Comparison of ENCODE assay signal across 15 mouse cellular contexts in genomic region chr3:22222351-22222750, GRCm38 (mm10).
DNase-seq lines count a peak whose midpoint lies in the region; ATAC-seq lines count a peak whose summit lies in the region.
"Had no signal": no experiment of that assay in that cellular context is flagged by ENCODE, and none has a peak within 500 bp of the region (broad histone marks: within the 10 kb centered on the region; RNA-seq: fewer than 3 reads in every experiment).

No protein-coding gene starts in this region.

- no peak overlapping the region for H3K27ac ChIP-seq in heart, embryonic 11.5 days (ENCODE audit: low read depth, low read length)
- H3K27ac ChIP-seq in midbrain, embryonic 12.5 days (replicated peaks), result no peak overlapping the region
- no peak overlapping the region for H3K27ac ChIP-seq in midbrain, embryonic 10.5 days (replicated peaks)
- no peak overlapping the region for H3K27ac ChIP-seq in hindbrain, embryonic 14.5 days
- no peak overlapping the region for H3K27ac ChIP-seq in kidney, embryonic 15.5 days
- H3K27ac ChIP-seq: forebrain, embryonic 15.5 days; liver, embryonic 14.5 days had no signal

- intact Hi-C loops in heart, postnatal 10 days (cut with DNase I), result no loop called here

- no peaks in the 10 kb centered on the region for H3K27me3 ChIP-seq in heart, embryonic 11.5 days (ENCODE audit: control insufficient read depth, insufficient read depth, low read length)
- no peaks in the 10 kb centered on the region for H3K27me3 ChIP-seq in midbrain, embryonic 12.5 days
- no peaks in the 10 kb centered on the region for H3K27me3 ChIP-seq in midbrain, embryonic 10.5 days (ENCODE audit: low read depth, poor library complexity, severe bottlenecking)
- H3K27me3 ChIP-seq in hindbrain, embryonic 14.5 days (ENCODE audit: control insufficient read depth, insufficient read depth, low read length), result no peaks in the 10 kb centered on the region
- no peaks in the 10 kb centered on the region for H3K27me3 ChIP-seq in kidney, embryonic 15.5 days
- H3K27me3 ChIP-seq: forebrain, embryonic 15.5 days had no signal

- DNase-seq in heart, postnatal 10 days, result no peak
- no peak for DNase-seq in midbrain, embryonic 10.5 days (ENCODE audit: low spot score)
- DNase-seq in hindbrain, embryonic 14.5 days (ENCODE audit: low spot score), result no peak
- DNase-seq in natural killer cell, adult 2 months (ENCODE audit: low spot score in 2 of 2), result no peak
- no peak for DNase-seq in ovary, postnatal 10 days (ENCODE audit: low spot score)
- DNase-seq: B cell, adult 2 months; cerebellum, adult 8-10 months; gastrocnemius, postnatal 25 days; kidney, adult 18-20 months; thymus, adult 18-20 months had no signal

- peaks cover 2% of the 10 kb centered on the region; the same call in 1 of the 2 replicates for H3K9me3 ChIP-seq in heart, embryonic 11.5 days (replicated peaks; ENCODE audit: control insufficient read depth, low read length)
- no peaks in the 10 kb centered on the region for H3K9me3 ChIP-seq in midbrain, embryonic 12.5 days
- H3K9me3 ChIP-seq in midbrain, embryonic 10.5 days (replicated peaks), result no peaks in the 10 kb centered on the region
- H3K9me3 ChIP-seq in hindbrain, embryonic 14.5 days (ENCODE audit: control insufficient read depth, low read length), result no peaks in the 10 kb centered on the region
- no peaks in the 10 kb centered on the region for H3K9me3 ChIP-seq in kidney, embryonic 15.5 days (replicated peaks)
- H3K9me3 ChIP-seq: forebrain, embryonic 15.5 days had no signal

- no peak for ATAC-seq in heart, embryonic 11.5 days (replicated peaks; ENCODE audit: insufficient number of reproducible peaks, low FRiP score, low TSS enrichment)
- ATAC-seq in midbrain, embryonic 12.5 days (ENCODE audit: low FRiP score, low read depth), result peak; percentile 49; the same call in 1 of the 2 replicates
- peak; percentile 29; the same call in 1 of the 2 replicates for ATAC-seq in hindbrain, embryonic 14.5 days (ENCODE audit: low FRiP score)
- no peak for ATAC-seq in kidney, embryonic 15.5 days (replicated peaks; ENCODE audit: low FRiP score)
- ATAC-seq: forebrain, embryonic 15.5 days had no signal

- H3K4me1 ChIP-seq in heart, embryonic 11.5 days (ENCODE audit: control insufficient read depth, insufficient read depth, low read length), result no peaks in the 10 kb centered on the region
- no peaks in the 10 kb centered on the region for H3K4me1 ChIP-seq in midbrain, embryonic 12.5 days
- 0 out of 2 replicates have a peak, but pooled peaks cover 4% of the 10 kb centered on the region for H3K4me1 ChIP-seq in midbrain, embryonic 10.5 days
- H3K4me1 ChIP-seq in hindbrain, embryonic 14.5 days (replicated peaks; ENCODE audit: control insufficient read depth, insufficient read depth, low read length), result no peaks in the 10 kb centered on the region
- H3K4me1 ChIP-seq in kidney, embryonic 15.5 days, result no peaks in the 10 kb centered on the region
- H3K4me1 ChIP-seq: forebrain, embryonic 15.5 days had no signal

- H3K9ac ChIP-seq in heart, embryonic 11.5 days (ENCODE audit: low read depth, low read length), result no peak overlapping the region
- no peak overlapping the region for H3K9ac ChIP-seq in midbrain, embryonic 12.5 days (replicated peaks)
- no peak overlapping the region for H3K9ac ChIP-seq in hindbrain, embryonic 14.5 days
- no peak overlapping the region for H3K9ac ChIP-seq in kidney, embryonic 15.5 days
- H3K9ac ChIP-seq: forebrain, embryonic 15.5 days; liver, embryonic 14.5 days had no signal

- H3K36me3 ChIP-seq in heart, embryonic 11.5 days (ENCODE audit: control insufficient read depth, insufficient read depth, low read length), result no peaks in the 10 kb centered on the region
- 0 out of 2 replicates have a peak, but pooled peaks cover 5% of the 10 kb centered on the region for H3K36me3 ChIP-seq in midbrain, embryonic 12.5 days
- H3K36me3 ChIP-seq in midbrain, embryonic 10.5 days, result no peaks in the 10 kb centered on the region
- H3K36me3 ChIP-seq in hindbrain, embryonic 14.5 days (replicated peaks; ENCODE audit: control insufficient read depth, insufficient read depth), result no peaks in the 10 kb centered on the region
- H3K36me3 ChIP-seq in kidney, embryonic 15.5 days, result no peaks in the 10 kb centered on the region
- H3K36me3 ChIP-seq: forebrain, embryonic 15.5 days had no signal

- H3K4me2 ChIP-seq in heart, embryonic 11.5 days, result peak overlapping the region; percentile 35; the same call in 1 of the 2 replicates
- H3K4me2 ChIP-seq in midbrain, embryonic 12.5 days (replicated peaks), result no peak overlapping the region
- H3K4me2 ChIP-seq in hindbrain, embryonic 14.5 days (replicated peaks), result no peak overlapping the region
- no peak overlapping the region for H3K4me2 ChIP-seq in kidney, embryonic 15.5 days
- H3K4me2 ChIP-seq: forebrain, embryonic 15.5 days had no signal

- H3K4me3 ChIP-seq in heart, embryonic 11.5 days (ENCODE audit: low read depth, low read length), result no peak overlapping the region
- no peak overlapping the region for H3K4me3 ChIP-seq in midbrain, embryonic 12.5 days
- no peak overlapping the region for H3K4me3 ChIP-seq in midbrain, embryonic 10.5 days
- no peak overlapping the region for H3K4me3 ChIP-seq in hindbrain, embryonic 14.5 days (replicated peaks; ENCODE audit: low read length)
- H3K4me3 ChIP-seq in kidney, embryonic 15.5 days (replicated peaks), result no peak overlapping the region
- H3K4me3 ChIP-seq: forebrain, embryonic 15.5 days had no signal

- 41% methylated on average over 12 of the region's 12 CpGs for WGBS in heart, embryonic 11.5 days (ENCODE audit: insufficient replicate concordance)
- 49% methylated on average over 12 of the region's 12 CpGs for WGBS in midbrain, embryonic 12.5 days
- 49% methylated on average over 12 of the region's 12 CpGs for WGBS in midbrain, embryonic 10.5 days
- WGBS in hindbrain, embryonic 14.5 days, result 42% methylated on average over 12 of the region's 12 CpGs
- WGBS in kidney, embryonic 15.5 days, result 57% methylated on average over 12 of the region's 12 CpGs

Comparison
In these comparisons a context has a peak if more than half of its experiments do, and no peak if none do; other contexts are left out.
1. ATAC-seq: peak in midbrain, embryonic 12.5 days (single experiment) and hindbrain, embryonic 14.5 days (single experiment); none in heart, embryonic 11.5 days (single experiment) and kidney, embryonic 15.5 days (single experiment).